Mouse (Mus musculus) limb, embryonic 14.5 days (tissue): ENCODE data around the gene Ccdc17. TPM values are rescaled to one million over a fixed set of nuclear protein-coding genes. Genes with fewer than 3 reads are reported as not detected.

Experiments used
- ATAC-seq: fragments of 200-750 bp; cut with Nextera tagmentation; 2 replicates; pipeline ENCODE4 v1.8.0; 2017; ENCODE audit warnings: low read depth, moderate number of reproducible peaks, moderate TSS enrichment; ENCODE audit not compliant: low FRiP score
- DNase-seq: peaks from one replicate; pipeline ENCODE4 v3.0.0-alpha.2; 2015; ENCODE audit warnings: low spot score
- H3K27ac ChIP-seq: fragments of 300-500 bp; sonication (generic); replicated peaks from 2 replicates; pipeline ENCODE4 v1.5.1; 2014; ENCODE audit warnings: low read depth, mild to moderate bottlenecking, low read length, moderate library complexity, mixed read lengths
- H3K27me3 ChIP-seq: fragments of 300-500 bp; sonication (generic); 2 replicates; pipeline ENCODE4 v1.6.1; 2014; ENCODE audit warnings: low read length, mixed read lengths; ENCODE audit not compliant: control insufficient read depth, insufficient read depth
- H3K36me3 ChIP-seq: fragments of 300-500 bp; sonication (generic); 2 replicates; pipeline ENCODE4 v1.6.1; 2014; ENCODE audit warnings: mild to moderate bottlenecking, low read length, moderate library complexity, mixed read lengths; ENCODE audit not compliant: control insufficient read depth, insufficient read depth
- H3K4me1 ChIP-seq: fragments of 300-500 bp; sonication (generic); 2 replicates; pipeline ENCODE4 v1.6.1; 2014; ENCODE audit warnings: antibody characterized with exemption, low read length, mixed read lengths; ENCODE audit not compliant: control insufficient read depth, insufficient read depth
- H3K4me2 ChIP-seq: fragments of 300-500 bp; sonication (generic); replicated peaks from 2 replicates; pipeline ENCODE4 v1.6.1; 2014; ENCODE audit warnings: low read depth, mild to moderate bottlenecking, low read length, moderate library complexity; ENCODE audit not compliant: severe bottlenecking
- H3K4me3 ChIP-seq: fragments of 300-500 bp; sonication (generic); replicated peaks from 2 replicates; pipeline ENCODE4 v1.5.1; 2014; ENCODE audit warnings: low read length
- H3K9ac ChIP-seq: fragments of 300-500 bp; sonication (generic); 2 replicates; pipeline ENCODE4 v1.6.1; 2014; ENCODE audit warnings: mild to moderate bottlenecking, low read depth, low read length, moderate library complexity; ENCODE audit not compliant: severe bottlenecking
- H3K9me3 ChIP-seq: fragments of 300-500 bp; sonication (generic); 2 replicates; pipeline ENCODE4 v1.6.1; 2016; ENCODE audit warnings: low read length; ENCODE audit not compliant: control insufficient read depth
- POLR2A ChIP-seq: fragments of 200-500 bp; IDR thresholded peaks from 2 replicates; pipeline ENCODE4 v1.8.0; 2012; ENCODE audit warnings: inconsistent platforms, mild to moderate bottlenecking, moderate library complexity, borderline replicate concordance; ENCODE audit not compliant: insufficient read depth, insufficient read length; ENCODE audit errors: extremely low read depth
- WGBS: fragments of 180-500 bp; shearing (Covaris S2); extraction: QIAGEN DNeasy Blood & Tissue Kit; methylation state at CpG from one replicate; pipeline ENCODE4 v1.1.7; 2014; 5-methylcytosine and 5-hydroxymethylcytosine counted together
- polyA plus RNA-seq, 2 experiments: library from polyadenylated mRNA; depleted of rRNA in 1 of 2; stranded (reverse) in 1 of 2; unstranded in 1 of 2; fragments of >200 nt; fragmentation: Nextera tagmentation in 1 of 2; extraction: Ambion mirVana in 1 of 2; gene quantifications; 2 replicates each; pipeline versions ENCODE4 v1.2.1 to v1.2.3; 2012 to 2014

Gene Ccdc17
- polyA plus RNA-seq (2012; rRNA removed): 4.9 and 5.3 TPM in 2 replicates
- 3.9 and 4.1 TPM in 2 replicates for polyA plus RNA-seq (2014; fragmentation: Nextera tagmentation; extraction: Ambion mirVana)

DNA sequence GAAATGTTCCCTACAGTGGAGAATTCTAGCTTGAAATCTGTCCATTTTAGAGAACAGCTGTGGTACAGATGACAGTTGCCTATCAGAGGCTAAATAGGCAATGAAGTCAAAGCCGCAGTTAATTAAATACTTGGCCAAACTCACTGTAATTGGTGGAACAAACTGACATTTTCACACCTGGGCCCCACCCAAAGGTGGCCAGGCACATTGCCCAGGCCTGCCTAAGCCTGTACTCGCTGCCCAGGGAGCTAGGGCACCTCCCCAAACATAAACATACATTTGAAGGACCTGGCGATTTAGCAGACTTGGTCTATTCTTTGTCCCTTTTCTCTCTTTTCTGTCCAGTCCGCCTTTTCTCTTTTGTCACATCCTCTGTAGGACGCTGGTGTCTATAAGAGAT, at the start of gene Ccdc17:
Gene Ccdc17 (plus strand): TSS at position 276 of the 400 bp plus-strand sequence.
- Histone ChIP-seq H3K9ac (peak within 1 kb of the TSS; percentile 63), H3K4me2 (peak within 1 kb of the TSS; percentile 74), H3K9me3 (no peaks in the 10 kb centered on the region), H3K27ac (peak within 1 kb of the TSS; percentile 67), H3K4me1 (peaks cover 15% of the 10 kb centered on the region), H3K36me3 (peaks cover 41% of the 10 kb centered on the region), H3K27me3 (no peaks in the 10 kb centered on the region), H3K4me3 (peak within 1 kb of the TSS; percentile 56)
- 22% methylated on average over 5 of the region's 5 CpGs for WGBS
- DNase-seq (no peak), ATAC-seq (no peak)
- TF ChIP-seq POLR2A: no peak

DNA sequence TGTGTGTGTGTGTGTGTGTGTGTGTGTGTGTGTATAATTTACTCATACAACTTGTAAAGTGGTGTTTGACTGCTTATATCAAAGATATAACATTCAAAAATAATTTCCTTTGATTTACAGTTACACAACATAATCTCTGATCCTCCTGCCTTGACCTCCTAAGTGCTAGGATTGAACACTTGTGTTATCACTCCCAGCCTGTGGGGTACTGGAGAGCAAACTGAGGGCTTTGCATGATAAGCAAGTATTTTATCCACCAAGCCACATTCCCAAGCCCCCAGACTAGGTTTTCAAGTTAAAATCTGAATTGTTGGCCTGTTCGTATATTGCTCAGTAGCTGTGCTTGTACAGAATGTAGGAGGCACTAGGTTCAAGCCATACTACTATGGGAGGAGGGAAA, 46.0 kb upstream of the Ccdc17 start:
- Histone ChIP-seq H3K27ac (no peak overlapping the region), H3K4me1 (no peaks in the 10 kb centered on the region), H3K9me3 (no peaks in the 10 kb centered on the region), H3K9ac (no peak overlapping the region), H3K4me2 (no peak overlapping the region), H3K27me3 (no peaks in the 10 kb centered on the region), H3K4me3 (no peak overlapping the region), H3K36me3 (peaks cover 13% of the 10 kb centered on the region)
- no peak for ATAC-seq
- DNase-seq: no peak
- TF ChIP-seq POLR2A: no peak
- WGBS: 93% methylated on average over 1 of the region's 1 CpGs

DNA sequence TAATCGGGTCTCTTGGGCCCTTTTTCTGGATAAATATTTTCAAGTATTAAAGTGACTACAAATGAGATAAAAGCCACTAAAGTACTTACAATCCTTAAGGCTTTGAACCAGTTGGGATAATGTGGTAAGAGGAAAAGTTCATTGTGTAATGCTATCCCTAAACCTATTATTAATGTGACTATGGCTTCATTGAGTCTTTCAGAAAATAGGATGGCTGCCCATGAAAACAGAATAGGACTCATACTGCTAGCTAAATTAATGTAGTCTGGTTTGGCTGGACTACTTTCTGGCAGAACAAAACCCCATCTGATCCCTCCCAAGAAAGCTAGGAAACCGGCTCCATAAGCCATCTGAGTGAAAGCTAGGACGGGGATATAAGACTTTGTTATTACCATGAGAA, 43.4 kb upstream of the Ccdc17 start:
- Histone ChIP-seq H3K9ac (no peak overlapping the region), H3K27me3 (no peaks in the 10 kb centered on the region), H3K27ac (no peak overlapping the region), H3K4me3 (no peak overlapping the region), H3K36me3 (peaks cover 13% of the 10 kb centered on the region), H3K9me3 (no peaks in the 10 kb centered on the region), H3K4me2 (no peak overlapping the region), H3K4me1 (no peaks in the 10 kb centered on the region)
- no peak for DNase-seq
- TF ChIP-seq POLR2A: no peak
- no peak for ATAC-seq
- 91% methylated on average over 3 of the region's 3 CpGs for WGBS

DNA sequence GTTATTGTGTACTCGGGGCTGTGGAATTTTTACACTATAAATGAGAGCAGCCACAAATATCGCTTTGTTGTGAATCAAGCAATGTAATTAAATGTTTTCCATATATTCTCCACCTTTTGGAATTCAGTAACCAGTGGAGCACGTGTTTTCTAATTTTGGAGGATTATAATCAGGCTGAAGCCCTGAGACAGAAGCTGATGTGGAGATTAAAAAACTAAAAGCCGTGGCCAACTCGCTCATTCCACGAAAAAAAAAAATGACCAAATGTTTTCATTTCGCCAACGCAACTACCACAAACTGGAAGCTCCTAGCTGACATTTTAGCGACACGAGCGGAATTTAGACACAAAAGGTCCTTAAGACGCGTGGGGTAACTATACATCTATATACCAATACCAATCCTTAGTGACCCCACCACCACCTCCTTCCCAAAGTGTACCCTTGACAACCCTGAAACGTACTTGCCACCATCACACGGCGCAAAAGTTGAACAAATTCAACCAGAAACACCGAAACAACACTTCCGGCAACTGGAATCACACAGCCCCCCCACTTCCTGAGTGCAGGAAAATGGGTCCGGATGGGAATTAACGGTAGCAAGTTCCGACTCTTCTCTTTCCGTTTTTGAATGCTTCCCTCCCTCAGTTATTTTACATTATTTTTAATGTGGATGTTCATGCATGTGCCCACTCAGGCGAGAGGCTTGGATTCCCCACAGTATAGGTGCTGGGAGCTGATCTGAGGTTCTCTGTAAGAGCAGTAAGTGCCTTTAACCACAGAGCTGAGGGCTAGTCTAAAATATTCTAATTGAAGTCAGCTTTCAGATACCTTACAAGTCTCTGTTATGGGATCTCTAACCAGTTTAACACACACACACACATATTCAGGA, 40.8 kb upstream of the Ccdc17 start, which contains the start of gene Tmem69:
Gene Tmem69 (minus strand): TSS at position 524 of the 888 bp plus-strand sequence.
- TF ChIP-seq POLR2A: no peak
- H3K4me1 ChIP-seq: peaks cover 12% of the 10 kb centered on the region
- H3K4me2 ChIP-seq: peak within 1 kb of the TSS; percentile 65
- peak within 1 kb of the TSS; percentile 93 for H3K4me3 ChIP-seq
- ATAC-seq (no peak), DNase-seq (peak; percentile 88)
- WGBS: 5% methylated on average over 23 of the region's 23 CpGs
- H3K27ac ChIP-seq: peak within 1 kb of the TSS; percentile 87
- H3K36me3 ChIP-seq: peaks cover 15% of the 10 kb centered on the region
- H3K27me3 ChIP-seq: no peaks in the 10 kb centered on the region
- H3K9me3 ChIP-seq: no peaks in the 10 kb centered on the region
- H3K9ac ChIP-seq: peak within 1 kb of the TSS; percentile 90

DNA sequence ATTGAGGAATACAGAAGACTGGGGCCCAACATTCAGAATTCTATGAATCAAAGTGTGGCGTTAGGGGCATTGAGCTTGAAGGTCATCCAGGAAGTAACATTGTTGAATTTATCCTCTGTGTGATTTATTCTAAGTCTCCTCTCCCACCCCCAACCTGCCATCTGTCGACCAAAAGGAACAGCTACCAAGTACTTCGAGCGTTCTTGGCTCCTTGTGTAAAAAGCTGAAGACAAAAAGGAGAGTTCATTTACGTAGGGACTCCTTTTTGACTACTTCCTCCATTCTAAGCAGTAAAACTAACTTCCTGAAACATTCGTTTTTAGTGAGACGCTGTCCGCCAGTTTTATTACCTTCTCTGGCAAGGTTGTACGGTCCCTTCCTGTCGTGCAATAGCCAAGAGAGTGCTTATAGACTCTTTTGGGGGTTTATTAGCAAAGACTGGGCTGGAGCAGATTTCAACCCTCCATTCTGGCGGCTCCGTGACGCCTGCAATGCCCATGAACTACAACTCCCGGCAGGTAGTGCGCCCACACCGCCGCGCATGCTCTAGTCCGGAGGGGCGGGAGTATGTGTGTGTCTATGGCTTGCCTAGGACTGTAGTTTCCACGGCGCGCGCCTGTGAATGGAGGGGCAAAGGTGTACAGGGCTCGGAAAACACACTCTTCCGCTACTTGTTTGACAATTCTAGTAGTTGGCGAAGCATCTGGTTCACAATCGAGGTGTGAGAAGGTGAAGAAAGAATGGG, 39.7 kb upstream of the Ccdc17 start:
- 0% methylated on average over 28 of the region's 28 CpGs for WGBS
- peaks cover 15% of the 10 kb centered on the region for H3K36me3 ChIP-seq
- DNase-seq (peak; percentile 97), ATAC-seq (peak; percentile 92)
- TF ChIP-seq POLR2A: peak; percentile 72; the same call in 1 of the 2 replicates
- peak overlapping the region; percentile 90 for H3K9ac ChIP-seq
- H3K9me3 ChIP-seq: no peaks in the 10 kb centered on the region
- H3K4me1 ChIP-seq: peaks cover 12% of the 10 kb centered on the region
- peak overlapping the region; percentile 93 for H3K4me3 ChIP-seq
- H3K27me3 ChIP-seq: no peaks in the 10 kb centered on the region
- H3K27ac ChIP-seq: peak overlapping the region; percentile 87
- H3K4me2 ChIP-seq: peak overlapping the region; percentile 65
